Mouse (Mus musculus) embryonic facial prominence, embryonic 11.5 days (tissue): Measurements from ENCODE around the gene Rtkn2. TPM values are rescaled to one million over a fixed set of nuclear protein-coding genes. Genes with fewer than 3 reads are reported as not detected.

ENCODE experiments used
- ATAC-seq: fragments of 200-750 bp; cut with Nextera tagmentation; replicated peaks from 2 replicates; pipeline ENCODE4 v1.8.0; 2017; ENCODE audit warnings: low read depth; ENCODE audit not compliant: insufficient number of reproducible peaks, low FRiP score, low TSS enrichment
- DNase-seq: peaks from one replicate; pipeline ENCODE4 v3.0.0-alpha.2; 2015; ENCODE audit warnings: low spot score
- H3K27ac ChIP-seq: fragments of 300-500 bp; sonication (generic); replicated peaks from 2 replicates; pipeline ENCODE4 v1.5.1; 2014; ENCODE audit warnings: mild to moderate bottlenecking, low read depth, low read length, control low read depth
- H3K27me3 ChIP-seq: fragments of 300-500 bp; sonication (generic); 2 replicates; pipeline ENCODE4 v1.6.1; 2014; ENCODE audit warnings: mild to moderate bottlenecking, low read length, moderate library complexity, mixed read lengths; ENCODE audit not compliant: control insufficient read depth, insufficient read depth
- H3K36me3 ChIP-seq: fragments of 300-500 bp; sonication (generic); replicated peaks from 2 replicates; pipeline ENCODE4 v1.6.1; 2014; ENCODE audit warnings: low read depth, mild to moderate bottlenecking, low read length, moderate library complexity, mixed read lengths; ENCODE audit not compliant: control insufficient read depth, insufficient read depth
- H3K4me1 ChIP-seq: fragments of 300-500 bp; sonication (generic); 2 replicates; pipeline ENCODE4 v1.6.1; 2014; ENCODE audit warnings: low read length, mixed read lengths; ENCODE audit not compliant: control insufficient read depth, insufficient read depth
- H3K4me2 ChIP-seq: fragments of 300-500 bp; sonication (generic); 2 replicates; pipeline ENCODE4 v1.6.1; 2014; ENCODE audit warnings: low read depth, mild to moderate bottlenecking, control low read depth, low read length, moderate library complexity
- H3K4me3 ChIP-seq: fragments of 300-500 bp; sonication (generic); 2 replicates; pipeline ENCODE4 v1.5.1; 2014; ENCODE audit warnings: low read depth, low read length, control low read depth
- H3K9ac ChIP-seq: fragments of 300-500 bp; sonication (generic); replicated peaks from 2 replicates; pipeline ENCODE4 v1.6.1; 2014; ENCODE audit warnings: mild to moderate bottlenecking, control low read depth, low read length
- H3K9me3 ChIP-seq: fragments of 300-500 bp; sonication (generic); replicated peaks from 2 replicates; pipeline ENCODE4 v1.6.1; 2016; ENCODE audit warnings: mild to moderate bottlenecking, low read length, inconsistent platforms, mixed read lengths; ENCODE audit not compliant: control insufficient read depth
- WGBS: fragments of 180-500 bp; shearing (Covaris S2); extraction: QIAGEN DNeasy Blood & Tissue Kit; methylation state at CpG from one replicate; pipeline ENCODE4 v1.1.7; 2014; 5-methylcytosine and 5-hydroxymethylcytosine counted together
- polyA plus RNA-seq: library from polyadenylated mRNA; unstranded; fragments of >200 nt; fragmentation: Nextera tagmentation; extraction: Ambion mirVana; gene quantifications from 2 replicates; pipeline ENCODE4 v1.2.1, GENCODE M21; 2014

Rtkn2 gene
- polyA plus RNA-seq, 1 experiment from 2014 or later, result 14.2 TPM

GRCm38 (mm10) chr10:68051316-68051933 is 72.1 kb downstream of the Rtkn2 start:
- Histone ChIP-seq H3K4me2 (no peak overlapping the region), H3K27me3 (no peaks in the 10 kb centered on the region), H3K27ac (no peak overlapping the region), H3K36me3 (no peaks in the 10 kb centered on the region), H3K4me1 (no peaks in the 10 kb centered on the region), H3K4me3 (no peak overlapping the region), H3K9me3 (no peaks in the 10 kb centered on the region), H3K9ac (no peak overlapping the region)
- ATAC-seq (no peak), DNase-seq (no peak)
- WGBS, result 88% methylated on average over 14 of the region's 14 CpGs

- Histone ChIP-seq H3K4me1 (no peaks in the 10 kb centered on the region), H3K9me3 (no peaks in the 10 kb centered on the region), H3K4me3 (no peak overlapping the region), H3K27me3 (no peaks in the 10 kb centered on the region), H3K27ac (no peak overlapping the region), H3K4me2 (no peak overlapping the region), H3K9ac (no peak overlapping the region), H3K36me3 (no peaks in the 10 kb centered on the region)
- 81% methylated on average over 8 of the region's 8 CpGs for WGBS
- DNase-seq (no peak), ATAC-seq (no peak)
These were observed 72.9 kb downstream of the Rtkn2 start for GRCm38 (mm10) chr10:68052307-68052706.

GRCm38 (mm10) chr10:68054131-68054530 is 74.8 kb downstream of the Rtkn2 start:
- ATAC-seq (no peak), DNase-seq (no peak)
- H3K9me3 ChIP-seq, result no peaks in the 10 kb centered on the region
- no peaks in the 10 kb centered on the region for H3K36me3 ChIP-seq
- no peak overlapping the region for H3K4me2 ChIP-seq
- WGBS, result 82% methylated on average over 5 of the region's 5 CpGs
- H3K27me3 ChIP-seq, result no peaks in the 10 kb centered on the region
- H3K9ac ChIP-seq, result no peak overlapping the region
- H3K27ac ChIP-seq, result no peak overlapping the region
- no peaks in the 10 kb centered on the region for H3K4me1 ChIP-seq
- no peak overlapping the region for H3K4me3 ChIP-seq

GRCm38 (mm10) chr10:68054706-68055105 is 75.3 kb downstream of the Rtkn2 start:
- H3K4me3 ChIP-seq, result no peak overlapping the region
- H3K9me3 ChIP-seq, result no peaks in the 10 kb centered on the region
- H3K36me3 ChIP-seq, result no peaks in the 10 kb centered on the region
- no peaks in the 10 kb centered on the region for H3K27me3 ChIP-seq
- H3K4me2 ChIP-seq, result no peak overlapping the region
- 85% methylated on average over 6 of the region's 6 CpGs for WGBS
- H3K27ac ChIP-seq, result no peak overlapping the region
- no peak overlapping the region for H3K9ac ChIP-seq
- H3K4me1 ChIP-seq, result no peaks in the 10 kb centered on the region
- ATAC-seq (no peak), DNase-seq (no peak)

GRCm38 (mm10) chr10:68057841-68058240 is 78.5 kb downstream of the Rtkn2 start:
- 93% methylated on average over 3 of the region's 3 CpGs for WGBS
- Histone ChIP-seq H3K9ac (no peak overlapping the region), H3K9me3 (no peaks in the 10 kb centered on the region), H3K27me3 (no peaks in the 10 kb centered on the region), H3K4me2 (no peak overlapping the region), H3K36me3 (no peaks in the 10 kb centered on the region), H3K27ac (no peak overlapping the region), H3K4me3 (no peak overlapping the region), H3K4me1 (no peaks in the 10 kb centered on the region)
- DNase-seq, result no peak
- ATAC-seq, result no peak

- DNase-seq, result no peak
- whole genome bisulfite sequencing, result 88% methylated on average over 1 of the region's 1 CpGs
- no peak overlapping the region for H3K4me3 ChIP-seq
- H3K4me1 ChIP-seq, result no peaks in the 10 kb centered on the region
- H3K9me3 ChIP-seq, result no peaks in the 10 kb centered on the region
- no peak overlapping the region for H3K9ac ChIP-seq
- no peaks in the 10 kb centered on the region for H3K27me3 ChIP-seq
- H3K36me3 ChIP-seq, result no peaks in the 10 kb centered on the region
- ATAC-seq, result no peak
- H3K4me2 ChIP-seq, result no peak overlapping the region
- H3K27ac ChIP-seq, result no peak overlapping the region
These were observed 79.0 kb downstream of the Rtkn2 start for GRCm38 (mm10) chr10:68058378-68058777.

GRCm38 (mm10) chr10:68060590-68061248 is 81.3 kb downstream of the Rtkn2 start:
- no peak overlapping the region for H3K4me3 ChIP-seq
- H3K4me2 ChIP-seq, result no peak overlapping the region
- ATAC-seq, result no peak
- H3K27me3 ChIP-seq, result no peaks in the 10 kb centered on the region
- H3K27ac ChIP-seq, result no peak overlapping the region
- H3K4me1 ChIP-seq, result no peaks in the 10 kb centered on the region
- no peak for DNase-seq
- H3K36me3 ChIP-seq, result no peaks in the 10 kb centered on the region
- H3K9me3 ChIP-seq, result no peaks in the 10 kb centered on the region
- no peak overlapping the region for H3K9ac ChIP-seq
- WGBS, result 76% methylated on average over 16 of the region's 16 CpGs

- H3K27ac ChIP-seq, result no peak overlapping the region
- H3K4me1 ChIP-seq, result no peaks in the 10 kb centered on the region
These were observed 81.9 kb downstream of the Rtkn2 start for GRCm38 (mm10) chr10:68061249-68061615.

More at GRCm38 (mm10) chr10:68061249-68061615, 81.9 kb downstream of the Rtkn2 start:
- no peaks in the 10 kb centered on the region for H3K36me3 ChIP-seq
- DNase-seq (no peak), ATAC-seq (no peak)
- H3K9ac ChIP-seq, result no peak overlapping the region
- no peaks in the 10 kb centered on the region for H3K27me3 ChIP-seq
- no peaks in the 10 kb centered on the region for H3K9me3 ChIP-seq
- H3K4me2 ChIP-seq, result no peak overlapping the region
- H3K4me3 ChIP-seq, result no peak overlapping the region
- 82% methylated on average over 8 of the region's 8 CpGs for WGBS
